Mouse (Mus musculus): ENCODE measurements around the gene Prg2. TPM values are rescaled to one million over a fixed set of nuclear protein-coding genes. Genes with fewer than 3 reads are reported as not detected.

The Prg2 gene
- polyA plus RNA-seq, 1 experiment from 2014 or later: not detected

GRCm38 (mm10) chr2:84975580-84975979, 4.7 kb upstream of the Prg2 start:
- no peak for DNase-seq (ENCODE audit: low spot score)
- 91% methylated on average over 2 of the region's 2 CpGs for WGBS
- Histone ChIP-seq H3K9ac (ENCODE audit: low read length) (no peak overlapping the region), H3K9me3 (ENCODE audit: control insufficient read depth, low read length) (no peaks in the 10 kb centered on the region), H3K4me2 (ENCODE audit: low read depth) (no peak overlapping the region), H3K27ac (ENCODE audit: low read depth, low read length) (no peak overlapping the region), H3K4me1 (ENCODE audit: control insufficient read depth, insufficient read depth, low read length) (no peaks in the 10 kb centered on the region), H3K36me3 (ENCODE audit: control insufficient read depth, insufficient read depth, low read length) (no peaks in the 10 kb centered on the region), H3K4me3 (ENCODE audit: low read depth, low read length) (no peak overlapping the region), H3K27me3 (ENCODE audit: control insufficient read depth, insufficient read depth, low read length) (no peaks in the 10 kb centered on the region)
- ATAC-seq (ENCODE audit: insufficient read depth, low FRiP score, low TSS enrichment): no peak

- Histone ChIP-seq H3K4me2 (ENCODE audit: low read depth) (no peak within 1 kb of the TSS), H3K27ac (ENCODE audit: low read depth, low read length) (no peak within 1 kb of the TSS), H3K27me3 (ENCODE audit: control insufficient read depth, insufficient read depth, low read length) (no peaks in the 10 kb centered on the region), H3K4me3 (ENCODE audit: low read depth, low read length) (no peak within 1 kb of the TSS), H3K36me3 (ENCODE audit: control insufficient read depth, insufficient read depth, low read length) (no peaks in the 10 kb centered on the region), H3K9ac (ENCODE audit: low read length) (no peak within 1 kb of the TSS), H3K4me1 (ENCODE audit: control insufficient read depth, insufficient read depth, low read length) (no peaks in the 10 kb centered on the region), H3K9me3 (ENCODE audit: control insufficient read depth, low read length) (no peaks in the 10 kb centered on the region)
- ATAC-seq (ENCODE audit: insufficient read depth, low FRiP score, low TSS enrichment): no peak
- DNase-seq (ENCODE audit: low spot score): no peak
- 89% methylated on average over 1 of the region's 1 CpGs for WGBS
Measured at GRCm38 (mm10) chr2:84987930-84988329, 7.7 kb downstream of the Prg2 start, which contains the start of gene Prg3. Gene Prg3 (plus strand): TSS chr2:84988215.

GRCm38 (mm10) chr2:84996376-84996775, 16.1 kb downstream of the Prg2 start:
- Histone ChIP-seq H3K4me1 (ENCODE audit: control insufficient read depth, insufficient read depth, low read length) (no peaks in the 10 kb centered on the region), H3K4me2 (ENCODE audit: low read depth) (no peak overlapping the region), H3K4me3 (ENCODE audit: low read depth, low read length) (no peak overlapping the region), H3K9ac (ENCODE audit: low read length) (no peak overlapping the region), H3K27ac (ENCODE audit: low read depth, low read length) (no peak overlapping the region), H3K36me3 (ENCODE audit: control insufficient read depth, insufficient read depth, low read length) (no peaks in the 10 kb centered on the region), H3K9me3 (ENCODE audit: control insufficient read depth, low read length) (no peaks in the 10 kb centered on the region), H3K27me3 (ENCODE audit: control insufficient read depth, insufficient read depth, low read length) (no peaks in the 10 kb centered on the region)
- ATAC-seq (ENCODE audit: insufficient read depth, low FRiP score, low TSS enrichment) (no peak), DNase-seq (ENCODE audit: low spot score) (no peak)
- 90% methylated on average over 2 of the region's 2 CpGs for WGBS

- no peak overlapping the region for H3K9ac ChIP-seq (ENCODE audit: low read length)
- H3K4me1 ChIP-seq (ENCODE audit: control insufficient read depth, insufficient read depth, low read length): no peaks in the 10 kb centered on the region
- H3K36me3 ChIP-seq (ENCODE audit: control insufficient read depth, insufficient read depth, low read length): no peaks in the 10 kb centered on the region
- ATAC-seq (ENCODE audit: insufficient read depth, low FRiP score, low TSS enrichment) (no peak), DNase-seq (ENCODE audit: low spot score) (no peak)
- 80% methylated on average over 3 of the region's 3 CpGs for WGBS
- H3K4me3 ChIP-seq (ENCODE audit: low read depth, low read length): no peak overlapping the region
- H3K9me3 ChIP-seq (ENCODE audit: control insufficient read depth, low read length): no peaks in the 10 kb centered on the region
- H3K27me3 ChIP-seq (ENCODE audit: control insufficient read depth, insufficient read depth, low read length): no peaks in the 10 kb centered on the region
- no peak overlapping the region for H3K4me2 ChIP-seq (ENCODE audit: low read depth)
- H3K27ac ChIP-seq (ENCODE audit: low read depth, low read length): no peak overlapping the region
Measured at GRCm38 (mm10) chr2:84999486-85000181, 19.4 kb downstream of the Prg2 start.

- H3K9me3 ChIP-seq (ENCODE audit: control insufficient read depth, low read length): no peaks in the 10 kb centered on the region
- no peak overlapping the region for H3K9ac ChIP-seq (ENCODE audit: low read length)
- ATAC-seq (ENCODE audit: insufficient read depth, low FRiP score, low TSS enrichment): no peak
- no peaks in the 10 kb centered on the region for H3K36me3 ChIP-seq (ENCODE audit: control insufficient read depth, insufficient read depth, low read length)
- no peak for DNase-seq (ENCODE audit: low spot score)
- WGBS: 68% methylated on average over 13 of the region's 13 CpGs
- H3K4me3 ChIP-seq (ENCODE audit: low read depth, low read length): no peak overlapping the region
- H3K4me2 ChIP-seq (ENCODE audit: low read depth): no peak overlapping the region
- H3K27ac ChIP-seq (ENCODE audit: low read depth, low read length): no peak overlapping the region
- H3K27me3 ChIP-seq (ENCODE audit: control insufficient read depth, insufficient read depth, low read length): no peaks in the 10 kb centered on the region
- no peaks in the 10 kb centered on the region for H3K4me1 ChIP-seq (ENCODE audit: control insufficient read depth, insufficient read depth, low read length)
Measured at GRCm38 (mm10) chr2:85001497-85001896, 21.2 kb downstream of the Prg2 start.

- Histone ChIP-seq H3K4me3 (ENCODE audit: low read depth, low read length) (no peak overlapping the region), H3K27ac (ENCODE audit: low read depth, low read length) (no peak overlapping the region), H3K4me1 (ENCODE audit: control insufficient read depth, insufficient read depth, low read length) (no peaks in the 10 kb centered on the region), H3K4me2 (ENCODE audit: low read depth) (no peak overlapping the region), H3K36me3 (ENCODE audit: control insufficient read depth, insufficient read depth, low read length) (no peaks in the 10 kb centered on the region), H3K9ac (ENCODE audit: low read length) (no peak overlapping the region), H3K27me3 (ENCODE audit: control insufficient read depth, insufficient read depth, low read length) (no peaks in the 10 kb centered on the region), H3K9me3 (ENCODE audit: control insufficient read depth, low read length) (no peaks in the 10 kb centered on the region)
- ATAC-seq (ENCODE audit: insufficient read depth, low FRiP score, low TSS enrichment): no peak
- 72% methylated on average over 8 of the region's 8 CpGs for WGBS
- DNase-seq (ENCODE audit: low spot score): no peak
Measured at GRCm38 (mm10) chr2:85002575-85002974, 22.3 kb downstream of the Prg2 start.

- WGBS: 88% methylated on average over 4 of the region's 4 CpGs
- Histone ChIP-seq H3K4me3 (ENCODE audit: low read depth, low read length) (no peak overlapping the region), H3K36me3 (ENCODE audit: control insufficient read depth, insufficient read depth, low read length) (no peaks in the 10 kb centered on the region), H3K9me3 (ENCODE audit: control insufficient read depth, low read length) (no peaks in the 10 kb centered on the region), H3K4me2 (ENCODE audit: low read depth) (no peak overlapping the region), H3K4me1 (ENCODE audit: control insufficient read depth, insufficient read depth, low read length) (no peaks in the 10 kb centered on the region), H3K27me3 (ENCODE audit: control insufficient read depth, insufficient read depth, low read length) (no peaks in the 10 kb centered on the region), H3K9ac (ENCODE audit: low read length) (no peak overlapping the region), H3K27ac (ENCODE audit: low read depth, low read length) (no peak overlapping the region)
- no peak for DNase-seq (ENCODE audit: low spot score)
- no peak for ATAC-seq (ENCODE audit: insufficient read depth, low FRiP score, low TSS enrichment)
Measured at GRCm38 (mm10) chr2:85004341-85004740, 24.1 kb downstream of the Prg2 start.

GRCm38 (mm10) chr2:85006600-85006999, 26.3 kb downstream of the Prg2 start:
- H3K9ac ChIP-seq (ENCODE audit: low read length): no peak overlapping the region
- no peaks in the 10 kb centered on the region for H3K36me3 ChIP-seq (ENCODE audit: control insufficient read depth, insufficient read depth, low read length)
- no peaks in the 10 kb centered on the region for H3K27me3 ChIP-seq (ENCODE audit: control insufficient read depth, insufficient read depth, low read length)
- DNase-seq (ENCODE audit: low spot score) (no peak), ATAC-seq (ENCODE audit: insufficient read depth, low FRiP score, low TSS enrichment) (no peak)
- no peaks in the 10 kb centered on the region for H3K4me1 ChIP-seq (ENCODE audit: control insufficient read depth, insufficient read depth, low read length)
- H3K4me3 ChIP-seq (ENCODE audit: low read depth, low read length): no peak overlapping the region
- no peak overlapping the region for H3K4me2 ChIP-seq (ENCODE audit: low read depth)
- 89% methylated on average over 7 of the region's 7 CpGs for WGBS
- H3K9me3 ChIP-seq (ENCODE audit: control insufficient read depth, low read length): no peaks in the 10 kb centered on the region
- no peak overlapping the region for H3K27ac ChIP-seq (ENCODE audit: low read depth, low read length)

GRCm38 (mm10) chr2:85007729-85008128, 27.5 kb downstream of the Prg2 start:
- 23% methylated on average over 4 of the region's 4 CpGs for WGBS
- DNase-seq (ENCODE audit: low spot score): no peak

More at GRCm38 (mm10) chr2:85007729-85008128, 27.5 kb downstream of the Prg2 start:
- Histone ChIP-seq H3K9me3 (ENCODE audit: control insufficient read depth, low read length) (no peaks in the 10 kb centered on the region), H3K4me3 (ENCODE audit: low read depth, low read length) (no peak overlapping the region), H3K4me1 (ENCODE audit: control insufficient read depth, insufficient read depth, low read length) (no peaks in the 10 kb centered on the region), H3K27me3 (ENCODE audit: control insufficient read depth, insufficient read depth, low read length) (no peaks in the 10 kb centered on the region), H3K4me2 (ENCODE audit: low read depth) (no peak overlapping the region), H3K36me3 (ENCODE audit: control insufficient read depth, insufficient read depth, low read length) (no peaks in the 10 kb centered on the region), H3K9ac (ENCODE audit: low read length) (no peak overlapping the region), H3K27ac (ENCODE audit: low read depth, low read length) (no peak overlapping the region)
- no peak for ATAC-seq (ENCODE audit: insufficient read depth, low FRiP score, low TSS enrichment)

All from neural tube, embryonic 11.5 days (tissue).